Mouse (Mus musculus) spleen, adult 2 months (tissue): ENCODE results near the gene Flt3l.

Experiments
- CTCF ChIP-seq: fragments of 200-500 bp; IDR thresholded peaks from 2 replicates; pipeline ENCODE4 v1.5.1; 2011; ENCODE audit warnings: mild to moderate bottlenecking, inconsistent platforms; ENCODE audit not compliant: insufficient read depth, insufficient read length, insufficient replicate concordance; ENCODE audit errors: extremely low read depth
- POLR2A ChIP-seq: fragments of 200-500 bp; IDR thresholded peaks from 2 replicates; pipeline ENCODE4 v1.6.1; 2011; ENCODE audit warnings: low read depth, low read length, inconsistent platforms

DNA sequence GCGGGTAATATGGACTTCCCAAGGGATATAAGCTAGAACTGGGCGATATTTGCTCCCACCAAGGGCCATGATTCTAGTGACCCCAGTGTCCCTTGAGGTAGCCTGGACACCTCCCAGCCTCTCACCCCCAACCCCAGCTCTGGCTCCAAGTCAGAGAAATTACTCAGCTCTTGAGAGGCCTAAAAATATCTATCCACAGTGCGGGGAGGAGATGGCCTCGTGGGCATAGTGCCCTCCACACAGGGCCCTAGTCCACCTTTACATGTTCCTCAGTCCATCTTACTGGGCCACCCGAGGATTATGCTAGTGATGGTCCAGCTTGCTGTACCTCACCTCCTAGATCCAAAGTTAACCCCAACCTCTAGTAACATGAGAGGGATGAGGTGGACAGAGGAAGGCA lies 28.6 kb upstream of the Flt3l start:
- TF ChIP-seq CTCF (no peak), POLR2A (no peak)
